Mouse (Mus musculus) kidney, adult 2 months (tissue): ENCODE results near the gene Ggt1. TPM values are rescaled to one million over a fixed set of nuclear protein-coding genes. Genes with fewer than 3 reads are reported as not detected.

Experiments used
- DNase-seq: peaks from one replicate; pipeline ENCODE4 v3.0.0; 2021
- H3K27ac ChIP-seq: fragments of 200-500 bp; 2 replicates; pipeline ENCODE4 v1.5.1; 2012; ENCODE audit warnings: low read depth, low read length, control low read depth, inconsistent platforms; ENCODE audit not compliant: insufficient read depth
- H3K27me3 ChIP-seq: fragments of 200-500 bp; replicated peaks from 2 replicates; pipeline ENCODE4 v1.6.1; 2012; ENCODE audit warnings: mild to moderate bottlenecking, moderate library complexity, low read length, inconsistent platforms; ENCODE audit not compliant: control insufficient read depth, insufficient read depth
- H3K36me3 ChIP-seq: fragments of 200-500 bp; 2 replicates; pipeline ENCODE4 v1.6.1; 2012; ENCODE audit warnings: mild to moderate bottlenecking, moderate library complexity, low read length, inconsistent platforms; ENCODE audit not compliant: control insufficient read depth, insufficient read depth
- H3K4me1 ChIP-seq: fragments of 200-500 bp; 2 replicates; pipeline ENCODE4 v1.6.1; 2011; ENCODE audit warnings: low read length; ENCODE audit not compliant: control insufficient read depth, insufficient read depth
- H3K4me3 ChIP-seq: fragments of 200-500 bp; 2 replicates; pipeline ENCODE4 v1.5.1; 2011; ENCODE audit warnings: mild to moderate bottlenecking, low read depth, low read length, control low read depth; ENCODE audit not compliant: insufficient read depth
- CTCF ChIP-seq: fragments of 200-500 bp; conservative IDR thresholded peaks from 2 replicates; pipeline ENCODE4 v1.5.1; 2011; ENCODE audit warnings: low read depth, mild to moderate bottlenecking, control low read depth, low read length, moderate library complexity, mixed read lengths; ENCODE audit not compliant: insufficient read depth, insufficient read length
- POLR2A ChIP-seq: fragments of 200-500 bp; IDR thresholded peaks from one replicate; pipeline ENCODE4 v1.6.1; 2011; ENCODE audit warnings: low read depth, low read length, control low read depth
- WGBS: fragments of 180-500 bp; shearing (Covaris S2); methylation state at CpG from one replicate; pipeline ENCODE4 v1.1.7; 2018; 5-methylcytosine and 5-hydroxymethylcytosine counted together
- polyA plus RNA-seq: library from polyadenylated mRNA; depleted of rRNA; stranded (reverse); fragments of >200 nt; gene quantifications from 2 replicates; pipeline ENCODE4 v1.2.3, GENCODE M21; 2012; rRNA removed

The Ggt1 gene
- polyA plus RNA-seq, result 881 and 1,007 TPM in 2 replicates

- peaks cover 17% of the 10 kb centered on the region; the same call in 1 of the 2 replicates for H3K4me1 ChIP-seq
- no peak within 1 kb of the TSS for H3K27ac ChIP-seq
- TF ChIP-seq CTCF (no peak), POLR2A (no peak)
- H3K27me3 ChIP-seq, result no peaks in the 10 kb centered on the region
- no peak for DNase-seq
- 69% methylated on average over 10 of the region's 10 CpGs for WGBS
- no peaks in the 10 kb centered on the region for H3K36me3 ChIP-seq
- no peak within 1 kb of the TSS for H3K4me3 ChIP-seq
These were observed at the start of gene Ggt1 for GRCm38 (mm10) chr10:75561071-75561654. Gene Ggt1, plus strand, starts transcription at chr10:75561604.

DNA sequence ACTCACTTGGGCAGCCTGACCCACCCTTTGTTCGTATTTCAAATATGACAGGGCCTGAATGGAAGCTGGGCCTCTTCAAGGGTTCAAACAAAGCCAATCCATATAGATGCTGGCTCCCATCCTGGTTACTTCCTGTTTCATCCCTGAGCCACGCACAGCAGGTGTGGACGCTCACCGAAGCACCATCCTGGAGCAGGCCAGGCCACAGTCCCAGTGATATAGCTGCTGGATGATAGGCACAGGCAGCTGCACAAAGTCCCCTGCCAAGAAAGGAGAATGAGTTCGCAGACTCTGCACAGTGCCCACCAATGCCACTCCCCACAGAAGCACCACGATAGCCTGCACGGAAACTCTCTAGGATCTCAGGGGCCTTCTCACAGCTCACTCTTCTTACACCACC is 49.5 kb upstream of the Ggt1 start:
- H3K27ac ChIP-seq, result peak overlapping the region; percentile 50
- no peaks in the 10 kb centered on the region for H3K27me3 ChIP-seq
- no peak overlapping the region for H3K4me3 ChIP-seq
- H3K4me1 ChIP-seq, result peaks cover 35% of the 10 kb centered on the region
- no peak for TF ChIP-seq POLR2A
- TF ChIP-seq CTCF, result no peak
- 72% methylated on average over 7 of the region's 7 CpGs for WGBS
- peaks cover 23% of the 10 kb centered on the region for H3K36me3 ChIP-seq
- no peak for DNase-seq

GRCm38 (mm10) chr10:75512796-75513195 is 48.6 kb upstream of the Ggt1 start:
- TF ChIP-seq POLR2A, result no peak
- no peak for TF ChIP-seq CTCF
- Histone ChIP-seq H3K27ac (peak overlapping the region; percentile 77), H3K36me3 (peaks cover 23% of the 10 kb centered on the region), H3K27me3 (no peaks in the 10 kb centered on the region), H3K4me1 (peaks cover 35% of the 10 kb centered on the region), H3K4me3 (no peak overlapping the region)
- peak; percentile 92 for DNase-seq
- WGBS, result 32% methylated on average over 7 of the region's 7 CpGs

GRCm38 (mm10) chr10:75513306-75514067 is 47.9 kb upstream of the Ggt1 start:
- peak overlapping the region; percentile 77 for H3K27ac ChIP-seq
- WGBS, result 74% methylated on average over 8 of the region's 8 CpGs
- peaks cover 20% of the 10 kb centered on the region for H3K36me3 ChIP-seq
- peak; percentile 21 for DNase-seq
- no peaks in the 10 kb centered on the region for H3K27me3 ChIP-seq
- peaks cover 35% of the 10 kb centered on the region for H3K4me1 ChIP-seq
- H3K4me3 ChIP-seq, result peak overlapping the region; percentile 14; the same call in 1 of the 2 replicates
- TF ChIP-seq CTCF (no peak), POLR2A (no peak)

GRCm38 (mm10) chr10:75514361-75514760 is 47.0 kb upstream of the Ggt1 start:
- Histone ChIP-seq H3K36me3 (peaks cover 15% of the 10 kb centered on the region), H3K4me1 (peaks cover 35% of the 10 kb centered on the region), H3K27me3 (no peaks in the 10 kb centered on the region), H3K4me3 (peak overlapping the region; percentile 25; the same call in 1 of the 2 replicates), H3K27ac (peak overlapping the region; percentile 89)
- WGBS, result 42% methylated on average over 7 of the region's 7 CpGs
- DNase-seq, result no peak
- no peak for TF ChIP-seq CTCF
- no peak for TF ChIP-seq POLR2A

- DNase-seq, result peak; percentile 69
- Histone ChIP-seq H3K4me3 (peak overlapping the region; percentile 69), H3K27ac (peak overlapping the region; percentile 89), H3K36me3 (peaks cover 7% of the 10 kb centered on the region; the same call in 1 of the 2 replicates), H3K4me1 (peaks cover 30% of the 10 kb centered on the region), H3K27me3 (no peaks in the 10 kb centered on the region)
- WGBS, result 49% methylated on average over 4 of the region's 4 CpGs
- no peak for TF ChIP-seq CTCF
- TF ChIP-seq POLR2A, result no peak
These were observed 46.0 kb upstream of the Ggt1 start for GRCm38 (mm10) chr10:75515216-75516037.
